Mouse (Mus musculus) gastrocnemius, postnatal 14 days (tissue): ENCODE results near the gene Olfr320. TPM values are rescaled to one million over a fixed set of nuclear protein-coding genes. Genes with fewer than 3 reads are reported as not detected.

Experiments
- total RNA-seq, 2 experiments: library from RNA; stranded (reverse); gene quantifications; 2 replicates each; pipeline ENCODE4 v1.2.3; 2021

The Olfr320 gene
- total RNA-seq, 2 experiments from 2014 or later = not detected

Other genes with a start within 250 kb of the Olfr320 start
- not detected for gene Gm12253, start 248.5 kb upstream of the Olfr320 start, total RNA-seq
- gene Lypd9, start 228.2 kb upstream of the Olfr320 start, total RNA-seq = not detected
- not detected for gene Olfr30, start 218.8 kb upstream of the Olfr320 start, total RNA-seq
- not detected for gene Olfr332, start 188.5 kb upstream of the Olfr320 start, total RNA-seq
- not detected for gene Olfr331, start 178.5 kb upstream of the Olfr320 start, total RNA-seq
- gene Olfr330, start 146.3 kb upstream of the Olfr320 start, total RNA-seq = not detected
- not detected for gene Olfr329-ps, start 134.7 kb upstream of the Olfr320 start, total RNA-seq
- under 1 TPM in 1 of 2 experiments, not detected in 1; 0.07 TPM for gene Olfr328, start 125.5 kb upstream of the Olfr320 start, total RNA-seq
- not detected for gene Olfr224, start 110.5 kb upstream of the Olfr320 start, total RNA-seq
- gene Olfr325, start 103.4 kb upstream of the Olfr320 start, total RNA-seq = not detected
- not detected for gene Olfr324, start 86.0 kb upstream of the Olfr320 start, total RNA-seq
- gene 2210407C18Rik, start 65.0 kb upstream of the Olfr320 start, total RNA-seq = not detected
- gene Olfr323, start 50.6 kb upstream of the Olfr320 start, total RNA-seq = not detected
- not detected for gene Trim58, start 40.6 kb upstream of the Olfr320 start, total RNA-seq
- gene Olfr322, start 22.3 kb upstream of the Olfr320 start, total RNA-seq = not detected
- gene Olfr319, start 18.1 kb downstream of the Olfr320 start, total RNA-seq = not detected
- not detected for gene Olfr318, start 42.9 kb downstream of the Olfr320 start, total RNA-seq
- not detected for gene Olfr317, start 58.1 kb downstream of the Olfr320 start, total RNA-seq
- not detected for gene Olfr316, start 71.6 kb downstream of the Olfr320 start, total RNA-seq
- gene Olfr315, start 92.1 kb downstream of the Olfr320 start, total RNA-seq = not detected
- gene Olfr314, start 101.9 kb downstream of the Olfr320 start, total RNA-seq = not detected
- not detected for gene Fam183b, start 120.9 kb downstream of the Olfr320 start, total RNA-seq
- gene Olfr313, start 133.9 kb downstream of the Olfr320 start, total RNA-seq = not detected
- not detected for gene Olfr312, start 148.1 kb downstream of the Olfr320 start, total RNA-seq
- gene Olfr311, start 158.2 kb downstream of the Olfr320 start, total RNA-seq = not detected
- 1 to 10 TPM; 1.3 to 1.7 TPM for gene Gm12258, start 166.1 kb downstream of the Olfr320 start, total RNA-seq
- 1 to 10 TPM; 1.4 to 1.6 TPM for gene 2810021J22Rik, start 186.1 kb downstream of the Olfr320 start, total RNA-seq
- gene Zfp39, start 223.1 kb downstream of the Olfr320 start, total RNA-seq = 1 to 10 TPM; 4.1 to 5.3 TPM
- gene Btnl10, start 236.8 kb downstream of the Olfr320 start, total RNA-seq = not detected